Mouse (Mus musculus): ENCODE measurements around the gene Irf3.

Gene Irf3

DNA sequence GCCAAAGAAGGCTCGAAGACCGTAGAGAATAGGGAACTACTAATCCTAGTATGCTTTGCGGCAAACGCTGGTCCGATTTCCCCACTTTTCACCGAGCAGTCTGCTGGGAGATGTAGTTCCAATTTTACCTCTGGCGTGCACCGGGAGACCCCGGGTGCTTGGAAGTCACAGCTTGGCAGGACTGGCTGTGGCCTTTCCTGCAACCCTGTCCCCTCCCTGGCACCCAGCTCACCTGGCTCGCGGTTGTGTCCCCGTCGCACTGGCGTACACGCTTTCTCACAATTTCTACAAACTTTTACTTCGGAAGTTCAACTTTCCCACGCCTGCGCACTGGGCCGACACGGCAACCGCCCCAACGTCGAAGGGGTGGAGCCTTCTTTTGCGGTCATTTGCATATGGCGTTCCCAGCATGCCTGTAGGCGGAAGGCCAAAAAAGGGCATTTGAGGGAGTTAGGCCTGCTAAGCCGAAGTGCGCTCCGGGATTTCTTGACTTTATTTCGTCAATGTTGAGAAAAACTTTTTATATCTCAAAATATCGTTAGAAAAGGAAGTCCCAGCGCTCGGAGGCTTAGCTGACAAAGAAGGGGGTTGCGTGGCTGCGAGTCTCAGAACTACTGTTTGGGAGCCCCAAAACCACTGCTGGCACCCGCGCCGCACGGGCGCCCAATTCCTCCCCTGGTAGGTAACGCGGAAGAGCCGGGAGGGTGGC lies at the start of gene Irf3:
TSS of gene Irf3 (plus strand) at position 418 of the 709 bp plus-strand sequence.
- in situ Hi-C loops (cut with MboI, MseI): no loop called here

DNA sequence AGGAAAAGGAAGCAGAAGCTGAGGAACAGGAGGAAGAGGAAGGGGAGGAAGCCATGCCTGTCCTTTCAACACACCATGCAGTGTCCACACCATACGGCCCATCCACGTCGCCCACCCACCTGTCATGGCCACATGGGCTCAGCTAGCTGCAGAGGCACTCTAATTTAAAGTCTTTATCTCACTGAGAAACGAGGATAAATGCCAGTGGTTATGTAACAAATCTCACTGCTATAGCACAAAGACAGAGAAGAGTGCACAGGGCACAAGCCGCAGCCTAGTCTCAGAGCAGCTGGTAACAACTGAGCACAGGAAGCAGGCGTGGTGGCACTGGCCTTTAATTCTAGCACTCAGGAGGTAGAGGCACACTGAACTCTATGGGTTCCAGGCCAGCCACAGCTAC lies 47.5 kb upstream of the Irf3 start:
- in situ Hi-C loops (cut with MboI, MseI): loop anchor here (25.0 kb wide), 1 partner anchor 1887 kb away; the partner anchor contains the start of gene Ldha

DNA sequence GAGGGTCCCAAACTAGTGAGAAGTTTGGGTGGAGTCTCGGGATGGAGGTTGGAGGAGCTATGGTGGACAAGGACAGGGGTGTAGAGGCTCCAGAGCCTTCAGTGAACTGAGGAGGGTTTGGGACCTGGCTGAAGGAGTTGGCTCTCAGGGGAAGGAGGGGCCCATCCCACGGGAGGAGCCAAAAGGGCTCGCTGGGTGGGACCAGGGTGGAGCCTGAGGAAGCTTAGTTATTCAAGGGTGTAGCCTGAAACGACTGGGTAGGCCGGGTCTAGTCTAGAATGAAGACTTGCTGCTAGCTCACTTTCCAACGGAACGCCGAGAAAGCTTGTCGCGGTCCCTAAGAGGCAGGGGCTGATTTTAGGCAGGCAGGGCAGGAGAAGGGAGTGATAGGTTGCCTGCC lies 45.5 kb upstream of the Irf3 start:
- in situ Hi-C loops (cut with MboI, MseI): loop anchor here (25.0 kb wide), 1 partner anchor 1885 kb away; the partner anchor contains the start of gene Ldha

- in situ Hi-C loops (cut with MboI, MseI): loop anchor here (25.0 kb wide), 1 partner anchor 1885 kb away; the partner anchor contains the start of gene Ldha
Observed at GRCm38 (mm10) chr7:44952611-44953306, 44.7 kb upstream of the Irf3 start.

GRCm38 (mm10) chr7:44953561-44953960 lies 43.9 kb upstream of the Irf3 start:
- in situ Hi-C loops (cut with MboI, MseI): loop anchor here (25.0 kb wide), 1 partner anchor 1884 kb away; the partner anchor contains the start of gene Ldha

DNA sequence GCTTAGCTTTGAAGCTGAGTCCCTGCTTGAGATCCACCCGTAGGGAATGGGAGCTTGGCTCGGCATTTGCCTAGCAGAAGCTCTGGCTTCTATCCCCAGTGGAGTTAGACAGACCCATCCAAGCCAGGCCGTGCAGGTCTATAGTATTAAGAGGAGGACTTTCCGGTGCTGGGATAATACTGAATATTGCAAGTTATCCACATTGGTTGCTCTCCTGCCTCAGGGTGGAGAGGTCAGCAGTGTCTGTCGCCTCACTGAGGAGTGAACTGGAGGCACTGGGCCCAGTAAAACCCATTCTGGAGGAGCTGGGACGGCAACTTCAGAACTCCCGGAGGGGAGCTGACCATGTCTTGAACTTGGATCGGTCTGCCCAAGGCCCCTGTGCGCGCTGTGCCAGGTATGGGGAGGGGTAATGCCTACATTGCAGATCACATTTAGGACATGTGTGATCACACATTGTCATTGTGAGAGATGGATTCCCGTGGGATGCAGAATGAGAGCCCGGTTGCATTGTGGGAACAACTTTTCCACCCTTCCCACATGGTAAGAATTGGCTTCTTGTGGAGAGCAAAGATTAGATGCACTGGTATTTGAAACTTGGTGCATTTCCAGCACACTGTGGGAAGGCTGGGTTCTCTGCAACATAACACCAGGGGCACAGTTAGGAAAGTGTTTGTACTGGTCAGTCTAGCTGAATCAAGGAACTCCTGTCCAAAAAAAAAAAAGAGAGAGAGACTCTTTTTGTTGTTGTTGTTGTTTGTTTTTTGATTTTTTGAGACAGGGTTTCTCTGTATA lies 43.2 kb upstream of the Irf3 start:
- in situ Hi-C loops (cut with MboI, MseI): loop anchor here (25.0 kb wide), 1 partner anchor 1883 kb away; the partner anchor contains the start of gene Ldha

DNA sequence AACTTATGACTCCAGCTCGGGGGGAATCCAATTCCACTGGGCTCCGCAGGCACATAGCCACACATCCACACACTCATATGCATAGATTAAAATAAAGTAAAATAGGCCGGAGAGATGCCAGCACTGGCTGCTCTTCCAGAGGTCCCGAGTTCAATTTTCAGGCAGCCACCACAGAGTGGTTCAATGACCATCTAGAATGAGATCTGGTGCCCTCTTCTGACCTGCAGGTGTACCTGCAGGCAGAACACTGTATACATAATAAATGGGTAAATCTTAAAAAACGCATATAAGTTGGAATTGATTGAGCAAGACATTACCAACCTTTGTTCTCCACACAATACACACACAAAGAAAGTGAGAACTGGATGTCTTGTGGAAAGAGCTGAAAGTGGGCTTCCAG lies 41.8 kb upstream of the Irf3 start:
- in situ Hi-C loops (cut with MboI, MseI): loop anchor here (25.0 kb wide), 1 partner anchor 1882 kb away; the partner anchor contains the start of gene Ldha

DNA sequence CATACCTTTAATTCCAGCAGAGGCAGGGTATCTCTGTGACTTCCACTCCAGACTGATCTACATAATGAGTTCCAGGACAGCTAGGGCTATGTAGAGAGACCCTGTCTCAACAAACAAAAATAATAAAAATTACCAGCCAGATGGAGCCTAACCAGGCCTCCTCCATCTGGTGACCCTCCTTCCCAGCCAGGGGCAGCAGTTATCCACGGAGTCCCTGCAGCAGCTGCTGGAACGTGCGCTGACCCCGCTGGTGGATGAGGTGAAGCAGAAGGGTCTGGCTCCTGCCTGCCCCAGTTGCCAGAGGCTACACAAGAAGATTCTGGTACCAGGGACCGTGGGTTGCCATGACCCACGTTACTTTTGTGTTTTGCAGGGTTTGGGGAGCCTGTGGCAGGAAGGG lies 41.2 kb upstream of the Irf3 start:
- in situ Hi-C loops (cut with MboI, MseI): loop anchor here (25.0 kb wide), 1 partner anchor 1881 kb away; the partner anchor contains the start of gene Ldha

DNA sequence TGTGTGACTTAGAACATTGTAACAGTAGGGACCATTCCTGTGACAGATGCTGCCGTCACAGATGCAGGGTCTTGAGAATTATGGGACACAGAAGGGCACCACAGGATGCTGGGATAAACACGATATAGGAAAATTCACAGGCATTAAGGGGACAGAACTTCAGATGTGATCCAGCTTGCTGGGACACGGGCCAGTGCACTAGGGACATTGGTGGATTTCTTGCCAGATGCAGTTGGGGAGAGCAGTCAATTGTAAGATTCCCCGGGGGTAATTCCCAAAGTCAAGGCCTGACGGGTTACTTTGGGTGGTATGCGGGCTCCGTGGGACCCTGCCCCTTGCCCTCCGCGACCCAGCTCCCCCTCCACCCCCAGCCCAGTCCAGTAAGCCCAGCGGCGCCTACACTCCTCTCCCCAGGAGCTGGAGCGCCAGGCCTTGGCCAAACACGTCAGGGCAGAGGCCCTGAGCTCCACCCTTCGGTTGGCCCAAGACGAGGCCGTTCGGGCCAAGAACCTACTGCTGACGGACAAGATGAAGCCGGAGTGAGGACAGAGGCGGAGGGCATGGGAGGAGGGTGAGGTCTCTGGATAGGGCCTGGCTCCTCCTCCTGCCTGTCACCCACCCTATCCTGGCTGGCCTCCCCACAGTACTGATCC lies 40.1 kb upstream of the Irf3 start:
- in situ Hi-C loops (cut with MboI, MseI): loop anchor here (25.0 kb wide), 1 partner anchor 1880 kb away; the partner anchor contains the start of gene Ldha

GRCm38 (mm10) chr7:44958208-44958607 lies 39.2 kb upstream of the Irf3 start:
- in situ Hi-C loops (cut with MboI, MseI): loop anchor here (25.0 kb wide), 1 partner anchor 1879 kb away; the partner anchor contains the start of gene Ldha

GRCm38 (mm10) chr7:44959281-44959680 lies 38.2 kb upstream of the Irf3 start:
- in situ Hi-C loops (cut with MboI, MseI): loop anchor here (25.0 kb wide), 1 partner anchor 1878 kb away; the partner anchor contains the start of gene Ldha

DNA sequence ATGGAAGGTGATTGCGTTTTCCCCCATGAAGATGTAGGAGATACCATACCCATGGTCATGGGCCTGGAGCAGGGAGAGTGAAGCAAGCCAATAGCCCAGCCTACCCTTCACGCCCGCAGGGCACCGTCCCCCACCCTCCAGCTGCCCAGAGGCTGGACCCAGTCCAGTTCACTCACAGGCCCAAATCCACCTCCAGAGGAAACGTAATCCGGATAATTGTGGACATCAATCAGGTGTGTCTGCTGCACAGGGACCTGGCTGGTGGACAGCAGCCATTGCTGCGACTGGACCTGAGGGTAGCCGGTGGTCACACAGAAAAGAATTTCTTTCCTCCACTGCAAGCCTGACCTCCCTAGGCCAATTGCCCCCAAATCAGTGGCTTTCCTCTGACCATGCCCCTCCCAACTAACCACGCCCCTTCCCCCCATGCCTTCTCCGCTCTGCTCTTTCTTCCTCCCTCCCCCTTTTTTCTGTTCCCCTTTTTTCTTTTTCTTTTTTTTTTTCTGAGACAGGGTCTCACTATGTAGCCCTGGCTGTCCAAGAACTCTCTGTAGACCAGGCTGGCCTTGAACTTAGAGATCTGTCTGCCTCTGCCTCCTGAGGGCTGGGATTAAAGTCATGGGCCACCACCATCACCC lies 37.5 kb upstream of the Irf3 start:
- in situ Hi-C loops (cut with MboI, MseI): loop anchor here (5.0 to 25.0 kb wide), 2 partner anchors 238 to 1877 kb away; partner anchors contain the start of gene Ldha

DNA sequence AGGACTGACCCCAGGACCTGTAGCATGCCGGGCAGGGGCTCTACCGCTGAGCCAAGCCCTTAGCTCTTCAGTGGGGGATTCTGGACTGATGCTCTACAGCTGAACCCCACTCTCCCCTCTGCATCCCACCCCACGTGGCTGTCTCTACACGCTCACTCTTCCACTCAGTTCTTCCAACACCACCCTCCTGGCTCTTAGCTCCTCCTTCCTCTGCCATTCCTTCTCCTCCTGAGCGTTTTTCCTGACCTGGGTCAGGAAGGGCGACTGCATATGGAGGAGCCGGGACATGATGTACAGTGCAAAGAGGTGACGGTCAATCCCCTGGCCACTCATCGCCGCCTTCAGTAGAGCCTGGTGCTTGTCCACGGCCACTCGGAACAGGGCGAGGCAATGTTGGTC lies 36.9 kb upstream of the Irf3 start:
- in situ Hi-C loops (cut with MboI, MseI): loop anchor here (5.0 to 25.0 kb wide), 2 partner anchors 238 to 1877 kb away; partner anchors contain the start of gene Ldha

GRCm38 (mm10) chr7:44962337-44962736 lies 35.1 kb upstream of the Irf3 start:
- in situ Hi-C loops (cut with MboI, MseI): loop anchor here (5.0 to 25.0 kb wide), 2 partner anchors 240 to 1875 kb away; partner anchors contain the start of gene Ldha

- in situ Hi-C loops (cut with MboI, MseI): loop anchor here (5.0 to 25.0 kb wide), 2 partner anchors 241 to 1874 kb away; partner anchors contain the start of gene Ldha
Observed at GRCm38 (mm10) chr7:44962831-44963230, 34.6 kb upstream of the Irf3 start.

GRCm38 (mm10) chr7:44964990-44965389 lies 32.5 kb upstream of the Irf3 start:
- in situ Hi-C loops (cut with MboI, MseI): loop anchor here (5.0 to 25.0 kb wide), 2 partner anchors 243 to 1872 kb away; partner anchors contain the start of gene Ldha

- in situ Hi-C loops (cut with MboI, MseI): loop anchor here (25.0 kb wide), 1 partner anchor 1871 kb away; the partner anchor contains the start of gene Ldha
Observed at GRCm38 (mm10) chr7:44965975-44966374, 31.5 kb upstream of the Irf3 start.

GRCm38 (mm10) chr7:44966638-44967037 lies 30.8 kb upstream of the Irf3 start:
- in situ Hi-C loops (cut with MboI, MseI): loop anchor here (25.0 kb wide), 1 partner anchor 1871 kb away; the partner anchor contains the start of gene Ldha

DNA sequence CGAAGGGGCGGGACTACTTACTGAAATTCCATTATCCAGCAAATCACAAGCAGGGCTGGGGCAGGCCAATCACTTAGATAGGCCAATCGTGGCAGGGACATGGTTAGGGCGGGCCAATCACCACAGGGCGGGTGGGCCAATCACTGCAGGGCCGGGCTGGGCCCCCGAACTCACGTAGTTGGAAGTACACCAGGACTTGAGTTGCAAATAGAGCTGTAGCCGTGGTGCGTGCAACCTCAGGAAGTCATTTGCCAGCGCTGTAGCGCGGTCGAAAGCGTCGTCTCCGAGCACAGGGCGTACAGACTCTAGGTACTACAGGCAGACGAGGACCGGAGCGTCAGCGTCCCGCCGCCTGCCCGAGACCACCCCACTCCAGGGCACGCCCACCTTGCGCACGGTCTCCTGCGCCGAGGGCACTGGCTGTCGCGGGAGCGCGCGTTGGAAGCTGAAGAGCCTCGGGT lies 27.2 kb upstream of the Irf3 start:
- in situ Hi-C loops (cut with MboI, MseI): loop anchor here (25.0 kb wide), 1 partner anchor 1867 kb away; the partner anchor contains the start of gene Ldha

Measured in regulatory T cell (primary cell).